Mouse (Mus musculus): Measurements from ENCODE around the gene Gm28827. TPM values are rescaled to one million over a fixed set of nuclear protein-coding genes. Genes with fewer than 3 reads are reported as not detected.
"Not testable (repeated sequence)": the region's sequence is repeated elsewhere in the genome, so short reads cannot be mapped to it uniquely, and the experiment has no call there.

The Gm28827 gene
- not detected for total RNA-seq (2021)
- long read RNA-seq, experiment 1: 0 reads
- long read RNA-seq, experiment 2: 0 reads

DNA sequence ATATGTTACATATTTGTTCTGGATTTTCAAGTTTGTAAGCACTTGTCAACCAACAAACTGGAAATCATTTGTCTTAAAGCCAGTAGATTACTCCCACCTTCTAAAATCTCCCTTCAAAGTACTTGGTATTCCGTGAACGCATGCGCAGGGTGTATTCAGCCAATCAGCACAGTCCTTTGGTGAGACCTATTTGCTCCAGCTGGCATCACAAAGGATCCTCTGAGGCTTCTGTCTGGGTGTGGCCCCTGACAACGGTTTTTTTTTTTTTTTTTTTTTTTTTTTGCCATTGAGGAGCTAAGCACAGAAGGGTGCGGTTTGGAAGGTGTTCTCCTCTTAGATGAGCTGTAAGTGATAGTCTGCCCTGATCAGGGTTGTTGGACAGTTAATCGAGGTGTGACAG is at the start of gene Gm28827:
Gene Gm28827 (plus strand): TSS at position 301 of the 400 bp plus-strand sequence.
- not testable (repeated sequence) for DNase-seq
